Mouse (Mus musculus): ENCODE results near the gene Pdgfb. TPM values are rescaled to one million over a fixed set of nuclear protein-coding genes. Genes with fewer than 3 reads are reported as not detected.

Gene Pdgfb
- polyA plus RNA-seq, 1 experiment from 2014 or later = 7.0 TPM

DNA sequence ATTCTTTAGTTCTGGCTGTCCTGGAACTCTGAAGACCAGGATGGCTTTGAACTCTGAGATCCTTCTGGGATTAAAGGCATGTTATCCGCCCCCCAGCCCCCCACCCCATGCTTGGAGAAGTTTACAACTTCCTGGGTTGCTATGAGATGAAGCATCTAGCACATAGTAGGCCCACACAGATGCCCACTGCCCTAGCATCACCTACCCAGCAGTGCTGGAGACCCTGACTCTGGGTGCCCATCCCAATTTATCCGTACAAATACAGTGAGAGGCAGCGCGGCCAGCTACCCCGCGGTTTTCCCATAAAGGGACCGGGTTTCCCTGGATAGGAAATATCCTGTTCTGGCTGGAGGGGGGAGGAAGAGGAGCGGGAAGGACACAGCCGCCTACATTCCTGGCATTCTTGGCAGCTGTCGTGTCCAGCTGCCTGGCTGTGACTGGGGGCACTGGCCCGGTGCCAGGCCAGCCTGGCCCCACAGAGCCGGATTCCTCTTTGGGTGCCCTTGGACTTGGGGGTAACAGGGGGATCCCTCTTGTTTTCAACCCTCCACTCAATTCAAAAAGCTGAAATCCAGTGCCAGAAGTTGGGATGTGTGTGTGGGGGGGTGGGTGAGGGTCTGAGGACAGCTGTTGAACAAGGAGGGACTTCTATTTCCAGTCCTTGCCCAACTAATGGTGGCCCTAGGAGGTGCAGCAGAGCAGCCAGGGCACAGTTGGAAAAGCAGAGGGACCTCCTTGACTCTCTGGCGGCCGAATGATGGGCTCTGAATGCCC is 62.9 kb downstream of the Pdgfb start:
- H3K27ac ChIP-seq (replicated peaks) = peak overlapping the region; percentile 18; the same call in 1 of the 2 replicates

GRCm38 (mm10) chr15:79951226-79951625 is 63.6 kb downstream of the Pdgfb start:
- no peaks in the 10 kb centered on the region for H3K9me3 ChIP-seq (replicated peaks)
- peaks cover 34% of the 10 kb centered on the region for H3K4me1 ChIP-seq
- H3K9ac ChIP-seq (replicated peaks) = 0 out of 2 replicates have a peak overlapping the region, but pooled peaks have one; percentile 0
- ATAC-seq (ENCODE audit: low FRiP score) = no peak
- H3K4me2 ChIP-seq = peak overlapping the region; percentile 68
- H3K4me3 ChIP-seq (replicated peaks) = no peak overlapping the region
- 80% methylated on average over 6 of the region's 6 CpGs for WGBS
- H3K27me3 ChIP-seq (replicated peaks) = no peaks in the 10 kb centered on the region
- H3K27ac ChIP-seq (replicated peaks) = peak overlapping the region; percentile 18; the same call in 1 of the 2 replicates
- no peaks in the 10 kb centered on the region for H3K36me3 ChIP-seq

More for the DNA sequence above, 62.9 kb downstream of the Pdgfb start:
- no peak overlapping the region for H3K4me2 ChIP-seq
- H3K36me3 ChIP-seq = no peaks in the 10 kb centered on the region
- no peaks in the 10 kb centered on the region for H3K27me3 ChIP-seq (replicated peaks)
- peaks cover 33% of the 10 kb centered on the region for H3K4me1 ChIP-seq
- H3K9ac ChIP-seq (replicated peaks) = no peak overlapping the region
- no peak overlapping the region for H3K4me3 ChIP-seq (replicated peaks)
- 45% methylated on average over 14 of the region's 14 CpGs for WGBS
- ATAC-seq (ENCODE audit: low FRiP score) = no peak
- H3K9me3 ChIP-seq (replicated peaks) = no peaks in the 10 kb centered on the region

DNA sequence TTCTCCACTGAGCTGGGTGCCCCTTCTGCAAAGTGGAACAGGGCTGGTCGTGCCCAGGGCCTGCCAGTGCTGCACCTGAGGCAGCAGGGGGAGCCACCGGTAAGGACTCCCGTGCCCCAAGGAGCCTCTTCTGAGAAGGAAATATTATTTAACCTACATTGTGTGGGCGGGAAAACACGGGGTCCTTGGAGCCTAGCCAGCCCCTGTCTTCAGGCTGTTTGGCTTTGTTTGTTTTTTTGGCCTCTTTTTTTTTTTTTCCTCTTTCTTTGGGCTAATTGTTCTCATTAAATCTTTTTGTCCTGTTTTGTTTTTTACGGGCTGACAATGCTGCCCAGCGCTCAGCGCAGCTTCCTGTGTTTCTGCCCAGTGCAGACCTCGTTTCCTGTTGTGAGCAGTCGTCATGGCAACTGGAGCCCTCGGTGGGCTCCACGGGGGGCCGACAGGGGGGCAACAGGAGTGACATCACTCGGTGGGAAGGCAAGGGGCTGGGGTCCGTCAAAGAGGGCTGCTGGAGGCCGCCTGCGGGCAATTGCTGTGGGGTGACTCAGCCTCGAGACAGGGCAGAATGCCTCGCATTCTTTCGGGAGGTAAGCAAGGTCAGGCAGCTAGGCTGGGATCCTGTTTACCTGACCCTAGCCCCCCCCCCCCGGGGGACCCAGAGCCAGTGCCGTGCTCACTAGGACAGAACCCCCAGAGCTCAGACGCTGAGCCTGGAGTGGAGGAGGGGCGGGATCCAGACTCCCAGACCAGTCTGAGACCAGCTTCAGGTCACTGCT is 64.3 kb downstream of the Pdgfb start:
- Histone ChIP-seq H3K4me3 (replicated peaks) (peak overlapping the region; percentile 36), H3K27ac (replicated peaks) (peak overlapping the region; percentile 73), H3K4me1 (peaks cover 36% of the 10 kb centered on the region), H3K27me3 (replicated peaks) (no peaks in the 10 kb centered on the region), H3K36me3 (no peaks in the 10 kb centered on the region), H3K9ac (replicated peaks) (peak overlapping the region; percentile 55), H3K4me2 (peak overlapping the region; percentile 68), H3K9me3 (replicated peaks) (no peaks in the 10 kb centered on the region)
- peak; percentile 71; the same call in 1 of the 2 replicates for ATAC-seq (ENCODE audit: low FRiP score)
- 3% methylated on average over 24 of the region's 24 CpGs for WGBS

GRCm38 (mm10) chr15:79947681-79948080 is 67.1 kb downstream of the Pdgfb start:
- ATAC-seq (ENCODE audit: low FRiP score) = no peak
- Histone ChIP-seq H3K27ac (replicated peaks) (no peak overlapping the region), H3K4me2 (no peak overlapping the region), H3K4me3 (replicated peaks) (no peak overlapping the region), H3K9ac (replicated peaks) (no peak overlapping the region), H3K9me3 (replicated peaks) (no peaks in the 10 kb centered on the region), H3K4me1 (peaks cover 36% of the 10 kb centered on the region), H3K36me3 (no peaks in the 10 kb centered on the region), H3K27me3 (replicated peaks) (0 out of 2 replicates have a peak, but pooled peaks cover 3% of the 10 kb centered on the region)
- WGBS = 76% methylated on average over 6 of the region's 6 CpGs

- ATAC-seq (ENCODE audit: low FRiP score) = no peak
- H3K4me3 ChIP-seq (replicated peaks) = no peak overlapping the region
- peaks cover 28% of the 10 kb centered on the region for H3K4me1 ChIP-seq
- H3K9me3 ChIP-seq (replicated peaks) = no peaks in the 10 kb centered on the region
- 62% methylated on average over 9 of the region's 9 CpGs for WGBS
- no peak overlapping the region for H3K4me2 ChIP-seq
- H3K27me3 ChIP-seq (replicated peaks) = 0 out of 2 replicates have a peak, but pooled peaks cover 3% of the 10 kb centered on the region
- no peak overlapping the region for H3K9ac ChIP-seq (replicated peaks)
- H3K27ac ChIP-seq (replicated peaks) = no peak overlapping the region
- H3K36me3 ChIP-seq = no peaks in the 10 kb centered on the region
Measured at GRCm38 (mm10) chr15:79946790-79947189, 68.0 kb downstream of the Pdgfb start.

- Histone ChIP-seq H3K27me3 (replicated peaks) (0 out of 2 replicates have a peak, but pooled peaks cover 3% of the 10 kb centered on the region), H3K4me2 (no peak overlapping the region), H3K27ac (replicated peaks) (no peak overlapping the region), H3K4me3 (replicated peaks) (no peak overlapping the region), H3K4me1 (peaks cover 20% of the 10 kb centered on the region), H3K36me3 (no peaks in the 10 kb centered on the region), H3K9ac (replicated peaks) (no peak overlapping the region), H3K9me3 (replicated peaks) (no peaks in the 10 kb centered on the region)
- peak; percentile 72 for ATAC-seq (ENCODE audit: low FRiP score)
- WGBS = 17% methylated on average over 4 of the region's 4 CpGs
Measured at GRCm38 (mm10) chr15:79946022-79946421, 68.8 kb downstream of the Pdgfb start.

Small RNA genes lying within 50 kb of the gene (microRNA-seq; reads per million reads assigned to microRNA genes)
- gene Mir7213 = 0.87 reads per million

Other genes starting within 250 kb of the Pdgfb start
- gene Dnal4, start 237.1 kb downstream of the Pdgfb start, polyA plus RNA-seq (2015; fragmentation: Nextera tagmentation; extraction: Ambion mirVana) = 58.4 and 63.7 TPM in 2 replicates
- 39.9 and 49.0 TPM in 2 replicates for gene Nptxr, start 210.2 kb downstream of the Pdgfb start, polyA plus RNA-seq (2015; fragmentation: Nextera tagmentation; extraction: Ambion mirVana)
- gene Npcd, start 180.7 kb downstream of the Pdgfb start, polyA plus RNA-seq (2015; fragmentation: Nextera tagmentation; extraction: Ambion mirVana) = 0.42 and 0.72 TPM in 2 replicates
- gene Cbx6, start 180.3 kb downstream of the Pdgfb start, polyA plus RNA-seq (2015; fragmentation: Nextera tagmentation; extraction: Ambion mirVana) = 53.1 and 64.3 TPM in 2 replicates
- gene Apobec3, start 123.3 kb downstream of the Pdgfb start, polyA plus RNA-seq (2015; fragmentation: Nextera tagmentation; extraction: Ambion mirVana) = 4.8 and 44.4 TPM in 2 replicates
- 4.1 and 4.6 TPM in 2 replicates for gene Cbx7, start 43.9 kb downstream of the Pdgfb start, polyA plus RNA-seq (2015; fragmentation: Nextera tagmentation; extraction: Ambion mirVana)
- 59.3 and 64.6 TPM in 2 replicates for gene Syngr1, start 76.4 kb upstream of the Pdgfb start, polyA plus RNA-seq (2015; fragmentation: Nextera tagmentation; extraction: Ambion mirVana)
- 526 and 732 TPM in 2 replicates for gene Rpl3, start 76.9 kb upstream of the Pdgfb start, polyA plus RNA-seq (2015; fragmentation: Nextera tagmentation; extraction: Ambion mirVana)
- 35.9 and 37.4 TPM in 2 replicates for gene Tab1, start 118.2 kb upstream of the Pdgfb start, polyA plus RNA-seq (2015; fragmentation: Nextera tagmentation; extraction: Ambion mirVana)
- 15.8 and 17.5 TPM in 2 replicates for gene Mgat3, start 158.7 kb upstream of the Pdgfb start, polyA plus RNA-seq (2015; fragmentation: Nextera tagmentation; extraction: Ambion mirVana)
- 33.3 and 34.5 TPM in 2 replicates for gene Mief1, start 219.0 kb upstream of the Pdgfb start, polyA plus RNA-seq (2015; fragmentation: Nextera tagmentation; extraction: Ambion mirVana)
- gene AC140267.1, start 220.9 kb upstream of the Pdgfb start, polyA plus RNA-seq (2015; fragmentation: Nextera tagmentation; extraction: Ambion mirVana) = 1.7 TPM in 1 of 2 replicates, not detected in the other
- gene Atf4, start 240.2 kb upstream of the Pdgfb start, polyA plus RNA-seq (2015; fragmentation: Nextera tagmentation; extraction: Ambion mirVana) = 106 and 113 TPM in 2 replicates
- gene Rps19bp1, start 249.3 kb upstream of the Pdgfb start, polyA plus RNA-seq (2015; fragmentation: Nextera tagmentation; extraction: Ambion mirVana) = 72.6 and 83.9 TPM in 2 replicates

Data from neural tube, embryonic 15.5 days (tissue).